Comparison of ENCODE assay signal across 13 mouse cellular contexts in genomic region chr5:21526835-21527485, GRCm38 (mm10). TPM values are rescaled to one million over a fixed set of nuclear protein-coding genes. Genes with fewer than 3 reads are reported as not detected.
A peak's percentile ranks its signal among the peaks of the same experiment; 100 is the strongest.
DNase-seq lines count a peak whose midpoint lies in the region; ATAC-seq and TF ChIP-seq lines count a peak whose summit lies in the region.
"Had no signal": no experiment of that assay in that cellular context is flagged by ENCODE, and none has a peak within 500 bp of the region (broad histone marks: within the 10 kb centered on the region; RNA-seq: fewer than 3 reads in every experiment).

No protein-coding gene starts in this region.

- H3K27me3 ChIP-seq in kidney, embryonic 16.5 days (ENCODE audit: insufficient read depth, low read length) = no peaks in the 10 kb centered on the region
- H3K27me3 ChIP-seq in midbrain, embryonic 14.5 days (ENCODE audit: control insufficient read depth, insufficient read depth, low read length) = no peaks in the 10 kb centered on the region
- H3K27me3 ChIP-seq: liver, embryonic 15.5 days had no signal

- no peak overlapping the region for H3K4me2 ChIP-seq in kidney, embryonic 16.5 days (replicated peaks; ENCODE audit: low read depth, low read length)
- H3K4me2 ChIP-seq in midbrain, embryonic 14.5 days (ENCODE audit: low read length) = no peak overlapping the region
- H3K4me2 ChIP-seq: liver, embryonic 15.5 days had no signal

- ATAC-seq in frontal cortex, adult (ENCODE audit: low TSS enrichment) = peak; percentile 70
- no peak for ATAC-seq in kidney, embryonic 16.5 days (ENCODE audit: low FRiP score, low TSS enrichment)
- peak; percentile 50; the same call in 1 of the 2 replicates for ATAC-seq in midbrain, embryonic 14.5 days (ENCODE audit: low FRiP score, low TSS enrichment)

- H3K4me1 ChIP-seq in kidney, embryonic 16.5 days (ENCODE audit: insufficient read depth, low read length) = no peaks in the 10 kb centered on the region
- H3K4me1 ChIP-seq in midbrain, embryonic 14.5 days (ENCODE audit: control insufficient read depth, insufficient read depth, low read length) = no peaks in the 10 kb centered on the region
- H3K4me1 ChIP-seq: liver, embryonic 15.5 days had no signal

- H3K36me3 ChIP-seq in kidney, embryonic 16.5 days (ENCODE audit: insufficient read depth, low read length) = no peaks in the 10 kb centered on the region
- no peaks in the 10 kb centered on the region for H3K36me3 ChIP-seq in midbrain, embryonic 14.5 days (ENCODE audit: control insufficient read depth, insufficient read depth, low read length)
- H3K36me3 ChIP-seq: liver, embryonic 15.5 days had no signal

- no peak for DNase-seq in frontal cortex, postnatal 14 days (ENCODE audit: low spot score in 2 of 2)
- DNase-seq in kidney, adult 18-20 months = no peak
- peak; percentile 20 for DNase-seq in brain, embryonic 14.5 days (ENCODE audit: low read depth)
- DNase-seq in midbrain, embryonic 14.5 days = peak; percentile 27
- DNase-seq in adrenal gland, adult 8-10 months = no peak
- DNase-seq in ovary, postnatal 14 days (ENCODE audit: low spot score) = no peak
- DNase-seq: cerebellum, postnatal 10 days; kidney, postnatal 36 days; thymus, postnatal 36 days had no signal

- H3K4me3 ChIP-seq in kidney, embryonic 16.5 days (ENCODE audit: low read length) = no peak overlapping the region
- H3K4me3 ChIP-seq in midbrain, embryonic 14.5 days (replicated peaks; ENCODE audit: low read depth, low read length) = no peak overlapping the region
- H3K4me3 ChIP-seq: erythroblast, embryonic 14.5 days; liver, embryonic 15.5 days had no signal

- no peak for TF ChIP-seq CTCF in brain, embryonic 14.5 days (IDR thresholded peaks at IDR 0.05; ENCODE audit: borderline replicate concordance, extremely low read depth, insufficient read depth, insufficient read length)

- no peak overlapping the region for H3K9ac ChIP-seq in kidney, embryonic 16.5 days (replicated peaks; ENCODE audit: low read length)
- H3K9ac ChIP-seq in midbrain, embryonic 14.5 days (replicated peaks; ENCODE audit: low read length) = no peak overlapping the region
- H3K9ac ChIP-seq: liver, embryonic 15.5 days had no signal

- no peaks in the 10 kb centered on the region; the same call in 1 of the 2 replicates for H3K9me3 ChIP-seq in kidney, embryonic 16.5 days (ENCODE audit: low read length)
- 0 out of 2 replicates have a peak, but pooled peaks cover 4% of the 10 kb centered on the region for H3K9me3 ChIP-seq in midbrain, embryonic 14.5 days (ENCODE audit: control insufficient read depth, low read length)
- H3K9me3 ChIP-seq: liver, embryonic 15.5 days had no signal

- WGBS in kidney, embryonic 16.5 days = 76% methylated on average over 11 of the region's 11 CpGs
- 9% methylated on average over 11 of the region's 11 CpGs for WGBS in midbrain, embryonic 14.5 days

- peak overlapping the region; percentile 76 for H3K27ac ChIP-seq in kidney, embryonic 16.5 days (ENCODE audit: low read length)
- no peak overlapping the region for H3K27ac ChIP-seq in midbrain, embryonic 14.5 days (replicated peaks; ENCODE audit: low read depth, low read length)
- H3K27ac ChIP-seq: liver, embryonic 15.5 days had no signal

- no peak for TF ChIP-seq POLR2A in brain, embryonic 14.5 days (IDR thresholded peaks at IDR 0.05; ENCODE audit: borderline replicate concordance, extremely low read depth, insufficient read depth, insufficient read length, poor library complexity, severe bottlenecking)

RNA-seq across cellular contexts. Expression of gene Lrrc17, which starts 16.4 kb away (rescaled TPM):
- polyA plus RNA-seq in kidney, embryonic 16.5 days (2015; fragmentation: Nextera tagmentation; extraction: Ambion mirVana) = 43.8 and 48.5 TPM in 2 replicates
- polyA plus RNA-seq in brain, embryonic 14.5 days (2012; rRNA removed) = 6.6 and 12.2 TPM in 2 replicates
- polyA plus RNA-seq in midbrain, embryonic 14.5 days (2014; fragmentation: Nextera tagmentation; extraction: Ambion mirVana) = 0.59 and 9.9 TPM in 2 replicates
- 1 to 10 TPM; 3.5 to 5.0 (median 3.9) TPM for total RNA-seq in adrenal gland, adult 8-10 months (2022)
- polyA plus RNA-seq: erythroblast, embryonic 14.5 days had no signal

Comparison
In these comparisons a context has a peak if more than half of its experiments do, and no peak if none do; other contexts are left out.
1. DNase-seq: peak in brain, embryonic 14.5 days (single experiment) and midbrain, embryonic 14.5 days (single experiment); none in frontal cortex, postnatal 14 days (0 of 2), kidney, adult 18-20 months (single experiment), adrenal gland, adult 8-10 months (single experiment) and ovary, postnatal 14 days (single experiment).